8 mouse cellular contexts compared by ENCODE assay signal in the genomic region with DNA sequence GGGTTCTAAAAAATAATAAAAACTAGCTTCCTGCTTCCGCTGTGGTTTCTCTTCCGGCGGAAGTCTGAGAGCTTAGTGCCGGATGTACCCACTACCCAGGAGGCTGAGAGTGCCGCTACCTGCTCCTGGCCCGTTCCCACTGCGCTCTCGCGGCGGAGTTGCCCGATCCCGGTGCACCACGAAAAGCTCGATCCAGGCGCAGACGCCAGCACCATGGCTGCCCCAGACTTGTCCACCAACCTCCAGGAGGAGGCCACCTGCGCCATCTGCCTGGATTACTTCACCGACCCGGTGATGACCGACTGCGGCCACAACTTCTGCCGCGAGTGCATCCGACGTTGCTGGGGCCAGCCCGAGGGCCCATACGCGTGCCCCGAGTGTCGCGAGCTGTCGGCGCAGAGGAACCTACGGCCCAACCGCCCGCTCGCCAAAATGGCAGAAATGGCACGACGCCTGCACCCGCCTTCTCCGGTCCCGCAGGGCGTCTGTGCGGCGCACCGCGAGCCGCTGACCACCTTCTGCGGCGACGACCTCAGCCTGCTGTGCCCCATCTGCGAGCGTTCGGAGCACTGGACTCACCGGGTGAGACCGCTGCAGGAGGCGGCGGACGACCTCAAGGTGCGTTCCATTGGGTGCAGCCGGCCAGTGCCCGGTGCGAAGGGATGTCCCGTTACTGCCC. TPM values are rescaled to one million over a fixed set of nuclear protein-coding genes. Genes with fewer than 3 reads are reported as not detected.
DNase-seq lines count a peak whose midpoint lies in the region; ATAC-seq and TF ChIP-seq lines count a peak whose summit lies in the region.

A gene (plus strand): TSS at position 67 of the 679 bp plus-strand sequence.

- TF ChIP-seq CTCF in small intestine, adult 2 months (IDR thresholded peaks at IDR 0.05; ENCODE audit: extremely low read depth, insufficient read length, insufficient replicate concordance, low read depth, low read length) = peak; percentile 16; the same call in 1 of the 2 replicates

- H3K4me1 ChIP-seq in small intestine, adult 2 months (ENCODE audit: control insufficient read depth, insufficient read depth, insufficient read length, low read length) = peaks cover 27% of the 10 kb centered on the region

- peaks cover 12% of the 10 kb centered on the region for H3K36me3 ChIP-seq in small intestine, adult 2 months (ENCODE audit: control insufficient read depth, insufficient read depth, low read length)

- no peaks in the 10 kb centered on the region for H3K27me3 ChIP-seq in small intestine, adult 2 months (ENCODE audit: control insufficient read depth, insufficient read depth, low read length)

- DNase-seq in frontal cortex, postnatal 14 days (ENCODE audit: low spot score in 2 of 2) = no peak
- DNase-seq in cerebellum, adult 9-11 months = peak; percentile 67
- peak; percentile 52 for DNase-seq in gastrocnemius, postnatal 14 days
- DNase-seq in induced T-regulatory cell, adult 2 months (ENCODE audit: low read depth) = peak; percentile 89
- peak; percentile 68 to 70 for DNase-seq in left cerebral cortex, postnatal 36 days (ENCODE audit: low spot score in 2 of 2)
- peak; percentile 80 for DNase-seq in mesoderm, embryonic 11.5 days (ENCODE audit: low read depth, low spot score)

- peak within 1 kb of the TSS; percentile 97 for H3K4me3 ChIP-seq in small intestine, adult 2 months (ENCODE audit: low read depth, low read length)

- peak; percentile 68; the same call in 1 of the 2 replicates for TF ChIP-seq POLR2A in small intestine, adult 2 months (IDR thresholded peaks at IDR 0.05; ENCODE audit: low read depth, low read length)

- intact Hi-C loops in gastrocnemius, postnatal 14 days (cut with DNase I; ENCODE audit: low total_unique reads) = no loop called here
- intact Hi-C loops in left cerebral cortex, postnatal 36 days (cut with DNase I) = loop anchor here (2.0 kb wide), 1 partner anchor 17 kb away; no protein-coding TSS in a partner anchor

- WGBS in small intestine, adult 2 months = under 1% methylated on average over 64 of the region's 64 CpGs

- peak; percentile 58 for ATAC-seq in frontal cortex, adult (ENCODE audit: low TSS enrichment)

- peak within 1 kb of the TSS; percentile 86 for H3K27ac ChIP-seq in small intestine, adult 2 months (ENCODE audit: insufficient read depth, low read depth, low read length)

RNA-seq across cellular contexts. Expression of the gene that starts here (rescaled TPM):
- total RNA-seq in gastrocnemius, postnatal 14 days (2021) = 1 to 10 TPM; 9.3 to 9.6 TPM
- total RNA-seq in left cerebral cortex, postnatal 36 days (2021) = 10 to 100 TPM; 21.0 to 24.9 TPM
- polyA plus RNA-seq in small intestine, adult 2 months (2012; rRNA removed) = 15.4 and 22.6 TPM in 2 replicates

Comparison
In these comparisons a context has a peak if more than half of its experiments do, and no peak if none do; other contexts are left out.
1. DNase-seq: peak in cerebellum, adult 9-11 months (single experiment), gastrocnemius, postnatal 14 days (single experiment), induced T-regulatory cell, adult 2 months (single experiment), left cerebral cortex, postnatal 36 days (2 of 2) and mesoderm, embryonic 11.5 days (single experiment); none in frontal cortex, postnatal 14 days (0 of 2).